Mouse (Mus musculus) lung, adult 10 weeks (tissue): ENCODE measurements around the gene Gm13696. TPM values are rescaled to one million over a fixed set of nuclear protein-coding genes. Genes with fewer than 3 reads are reported as not detected.

ENCODE experiments used
- polyA plus RNA-seq: library from polyadenylated mRNA; stranded (reverse); fragments of 350-450 nt; fragmentation: Illumina TruSeq; extraction: RNeasy Lipid Tissue Mini Kit (QIAGEN cat#74804); gene quantifications from one replicate; pipeline ENCODE4 v1.2.3, GENCODE M21; 2014; ENCODE audit warnings: low read depth, low replicate concordance; ENCODE audit not compliant: insufficient read depth

The Gm13696 gene
- not detected for polyA plus RNA-seq

DNA sequence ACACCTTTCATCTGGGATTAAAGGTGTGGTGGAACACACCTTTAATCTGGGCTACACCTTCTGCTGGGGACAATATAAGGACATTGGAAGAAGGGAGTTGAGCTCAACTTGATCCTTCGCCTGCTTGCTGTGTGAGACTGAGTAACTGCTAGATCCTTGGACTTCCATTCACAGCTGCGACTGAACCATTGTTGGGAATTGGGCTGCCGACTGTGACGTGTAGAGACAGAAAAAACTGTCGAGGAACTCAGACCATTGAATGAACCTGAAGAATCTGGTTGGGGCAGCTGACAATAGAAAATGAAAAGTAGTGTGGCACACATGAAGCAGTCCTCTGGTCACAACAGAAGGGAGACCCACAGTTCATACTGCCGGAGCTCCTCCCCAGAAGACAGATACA is at the start of gene Gm13696:
Gene Gm13696, plus strand, starts transcription at position 301 of the 400 bp plus-strand sequence.

DNA sequence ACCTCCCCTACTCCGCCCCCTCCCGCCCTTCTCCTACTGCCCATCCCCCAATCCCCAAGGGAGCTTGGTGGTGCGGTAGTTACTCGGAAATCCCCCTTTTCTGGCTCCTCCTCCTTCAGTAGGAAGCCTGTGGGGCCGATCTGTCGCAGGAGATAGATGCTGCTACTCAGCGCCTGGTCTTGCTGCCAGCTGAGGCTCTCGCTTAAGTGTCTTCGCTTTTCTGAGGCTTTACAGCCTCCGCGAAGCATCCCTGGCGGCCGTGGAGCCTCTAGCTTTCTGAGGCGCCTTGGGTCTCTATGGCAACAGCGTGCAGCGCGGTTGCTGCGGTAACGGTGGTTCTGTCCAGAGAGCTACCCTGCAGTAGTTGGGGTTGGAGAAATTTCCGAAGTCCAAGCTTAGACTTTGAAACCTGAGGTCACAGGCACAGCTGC is 32.0 kb upstream of the Gm13696 start, which contains the start of gene Zswim2:
Gene Zswim2, minus strand, starts transcription at position 298 of the 431 bp plus-strand sequence.

DNA sequence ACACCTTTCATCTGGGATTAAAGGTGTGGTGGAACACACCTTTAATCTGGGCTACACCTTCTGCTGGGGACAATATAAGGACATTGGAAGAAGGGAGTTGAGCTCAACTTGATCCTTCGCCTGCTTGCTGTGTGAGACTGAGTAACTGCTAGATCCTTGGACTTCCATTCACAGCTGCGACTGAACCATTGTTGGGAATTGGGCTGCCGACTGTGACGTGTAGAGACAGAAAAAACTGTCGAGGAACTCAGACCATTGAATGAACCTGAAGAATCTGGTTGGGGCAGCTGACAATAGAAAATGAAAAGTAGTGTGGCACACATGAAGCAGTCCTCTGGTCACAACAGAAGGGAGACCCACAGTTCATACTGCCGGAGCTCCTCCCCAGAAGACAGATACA is 17.5 kb upstream of the Gm13696 start, which contains the start of gene Gm13698:
Gene Gm13698, plus strand, starts transcription at position 301 of the 400 bp plus-strand sequence.

DNA sequence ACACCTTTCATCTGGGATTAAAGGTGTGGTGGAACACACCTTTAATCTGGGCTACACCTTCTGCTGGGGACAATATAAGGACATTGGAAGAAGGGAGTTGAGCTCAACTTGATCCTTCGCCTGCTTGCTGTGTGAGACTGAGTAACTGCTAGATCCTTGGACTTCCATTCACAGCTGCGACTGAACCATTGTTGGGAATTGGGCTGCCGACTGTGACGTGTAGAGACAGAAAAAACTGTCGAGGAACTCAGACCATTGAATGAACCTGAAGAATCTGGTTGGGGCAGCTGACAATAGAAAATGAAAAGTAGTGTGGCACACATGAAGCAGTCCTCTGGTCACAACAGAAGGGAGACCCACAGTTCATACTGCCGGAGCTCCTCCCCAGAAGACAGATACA is 11.7 kb upstream of the Gm13696 start, which contains the start of gene Gm13693:
Gene Gm13693, plus strand, starts transcription at position 301 of the 400 bp plus-strand sequence.

DNA sequence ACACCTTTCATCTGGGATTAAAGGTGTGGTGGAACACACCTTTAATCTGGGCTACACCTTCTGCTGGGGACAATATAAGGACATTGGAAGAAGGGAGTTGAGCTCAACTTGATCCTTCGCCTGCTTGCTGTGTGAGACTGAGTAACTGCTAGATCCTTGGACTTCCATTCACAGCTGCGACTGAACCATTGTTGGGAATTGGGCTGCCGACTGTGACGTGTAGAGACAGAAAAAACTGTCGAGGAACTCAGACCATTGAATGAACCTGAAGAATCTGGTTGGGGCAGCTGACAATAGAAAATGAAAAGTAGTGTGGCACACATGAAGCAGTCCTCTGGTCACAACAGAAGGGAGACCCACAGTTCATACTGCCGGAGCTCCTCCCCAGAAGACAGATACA is 5.9 kb upstream of the Gm13696 start, which contains the start of gene Gm13695:
Gene Gm13695, plus strand, starts transcription at position 301 of the 400 bp plus-strand sequence.

DNA sequence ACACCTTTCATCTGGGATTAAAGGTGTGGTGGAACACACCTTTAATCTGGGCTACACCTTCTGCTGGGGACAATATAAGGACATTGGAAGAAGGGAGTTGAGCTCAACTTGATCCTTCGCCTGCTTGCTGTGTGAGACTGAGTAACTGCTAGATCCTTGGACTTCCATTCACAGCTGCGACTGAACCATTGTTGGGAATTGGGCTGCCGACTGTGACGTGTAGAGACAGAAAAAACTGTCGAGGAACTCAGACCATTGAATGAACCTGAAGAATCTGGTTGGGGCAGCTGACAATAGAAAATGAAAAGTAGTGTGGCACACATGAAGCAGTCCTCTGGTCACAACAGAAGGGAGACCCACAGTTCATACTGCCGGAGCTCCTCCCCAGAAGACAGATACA is 5.7 kb downstream of the Gm13696 start, which contains the start of gene Gm13694:
Gene Gm13694, plus strand, starts transcription at position 301 of the 400 bp plus-strand sequence.

DNA sequence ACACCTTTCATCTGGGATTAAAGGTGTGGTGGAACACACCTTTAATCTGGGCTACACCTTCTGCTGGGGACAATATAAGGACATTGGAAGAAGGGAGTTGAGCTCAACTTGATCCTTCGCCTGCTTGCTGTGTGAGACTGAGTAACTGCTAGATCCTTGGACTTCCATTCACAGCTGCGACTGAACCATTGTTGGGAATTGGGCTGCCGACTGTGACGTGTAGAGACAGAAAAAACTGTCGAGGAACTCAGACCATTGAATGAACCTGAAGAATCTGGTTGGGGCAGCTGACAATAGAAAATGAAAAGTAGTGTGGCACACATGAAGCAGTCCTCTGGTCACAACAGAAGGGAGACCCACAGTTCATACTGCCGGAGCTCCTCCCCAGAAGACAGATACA is 11.5 kb downstream of the Gm13696 start, which contains the start of gene Gm13697:
Gene Gm13697, plus strand, starts transcription at position 301 of the 400 bp plus-strand sequence.

DNA sequence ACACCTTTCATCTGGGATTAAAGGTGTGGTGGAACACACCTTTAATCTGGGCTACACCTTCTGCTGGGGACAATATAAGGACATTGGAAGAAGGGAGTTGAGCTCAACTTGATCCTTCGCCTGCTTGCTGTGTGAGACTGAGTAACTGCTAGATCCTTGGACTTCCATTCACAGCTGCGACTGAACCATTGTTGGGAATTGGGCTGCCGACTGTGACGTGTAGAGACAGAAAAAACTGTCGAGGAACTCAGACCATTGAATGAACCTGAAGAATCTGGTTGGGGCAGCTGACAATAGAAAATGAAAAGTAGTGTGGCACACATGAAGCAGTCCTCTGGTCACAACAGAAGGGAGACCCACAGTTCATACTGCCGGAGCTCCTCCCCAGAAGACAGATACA is 17.3 kb downstream of the Gm13696 start, which contains the start of gene Gm13691:
Gene Gm13691, plus strand, starts transcription at position 301 of the 400 bp plus-strand sequence.

Other genes starting within 250 kb of the Gm13696 start
- 25.2 TPM for gene Itgav, start 248.7 kb upstream of the Gm13696 start, polyA plus RNA-seq
- gene Fam171b, start 160.5 kb upstream of the Gm13696 start, polyA plus RNA-seq, result 0.46 TPM
- gene Zswim2, start 31.9 kb upstream of the Gm13696 start, polyA plus RNA-seq, result not detected
- not detected for gene Gm13698, start 17.4 kb upstream of the Gm13696 start, polyA plus RNA-seq
- gene Gm13693, start 11.6 kb upstream of the Gm13696 start, polyA plus RNA-seq, result not detected
- not detected for gene Gm13695, start 5.8 kb upstream of the Gm13696 start, polyA plus RNA-seq
- not detected for gene Gm13694, start 5.8 kb downstream of the Gm13696 start, polyA plus RNA-seq
- gene Gm13697, start 11.6 kb downstream of the Gm13696 start, polyA plus RNA-seq, result not detected
- gene Gm13691, start 17.4 kb downstream of the Gm13696 start, polyA plus RNA-seq, result not detected